Mouse (Mus musculus): ENCODE results near the gene Plac8. TPM values are rescaled to one million over a fixed set of nuclear protein-coding genes. Genes with fewer than 3 reads are reported as not detected.

Plac8 gene
- 17.3 and 21.0 TPM in 2 replicates for polyA plus RNA-seq (2012; ENCODE audit: low replicate concordance)

DNA sequence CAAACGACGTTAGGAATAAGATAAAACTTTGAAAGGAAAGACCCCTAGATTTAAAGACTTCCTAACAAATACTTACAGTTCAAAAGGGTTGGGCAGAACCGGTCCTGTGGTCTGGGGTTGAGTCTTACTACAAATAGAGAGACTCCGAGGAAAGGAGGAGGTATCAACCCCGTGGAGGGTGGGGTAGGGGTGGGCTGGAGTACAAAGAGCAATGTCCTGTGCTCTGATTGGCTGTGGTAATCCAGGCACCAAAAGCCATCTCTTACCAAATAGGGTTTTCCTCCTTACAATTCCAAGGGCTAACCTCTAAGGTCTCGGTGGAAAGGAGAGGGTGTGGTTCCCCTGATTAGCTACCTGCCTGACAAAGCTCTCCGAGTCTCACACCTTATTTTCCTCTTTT is at the start of gene Plac8:
Gene Plac8, minus strand, starts transcription at position 177 of the 400 bp plus-strand sequence.

DNA sequence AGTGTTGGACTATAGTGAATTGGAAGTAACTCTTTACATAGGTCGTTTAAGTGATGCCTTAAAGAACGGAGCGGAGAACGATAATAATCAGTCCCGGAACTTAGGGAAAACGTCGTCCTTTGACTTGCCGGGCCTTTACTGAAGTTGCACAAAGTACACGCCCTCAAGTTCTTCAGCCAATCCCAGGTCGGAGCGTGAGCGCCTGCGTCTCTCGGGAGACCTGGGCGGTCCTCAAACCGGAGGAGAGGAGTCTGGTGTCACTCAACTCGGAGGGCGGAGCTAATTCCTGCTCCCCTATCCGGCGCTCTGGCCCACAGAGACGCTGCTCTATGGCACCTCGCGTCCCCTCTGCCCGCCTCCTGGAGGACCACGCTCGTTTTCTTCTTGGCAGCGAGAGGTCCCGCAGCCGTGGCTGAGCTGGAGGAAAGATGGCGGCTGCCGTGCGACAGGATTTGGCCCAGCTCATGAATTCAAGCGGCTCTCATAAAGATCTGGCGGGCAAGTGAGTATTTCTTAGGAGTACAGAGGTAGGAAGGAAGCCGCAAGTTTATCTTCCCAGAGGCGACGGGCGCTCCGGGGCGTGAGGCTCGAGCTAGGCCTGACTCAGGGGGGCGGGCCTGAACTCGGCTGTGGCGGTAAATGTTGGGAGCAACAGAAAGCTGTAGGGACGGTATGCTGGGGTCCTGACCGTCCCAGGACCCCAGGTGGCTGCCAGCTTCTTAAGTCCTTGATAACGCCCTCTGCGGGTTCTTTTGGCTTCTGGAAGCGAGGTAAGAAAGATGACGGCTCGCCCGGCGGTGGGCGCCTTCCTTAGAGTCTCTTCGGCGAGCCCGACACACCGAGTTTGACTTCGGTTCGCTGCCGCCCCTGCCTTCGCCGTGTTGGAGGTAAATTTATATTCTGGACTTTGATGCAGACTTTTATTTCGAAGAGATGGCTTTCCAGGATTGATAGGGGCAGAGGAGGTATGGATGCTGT is 53.7 kb downstream of the Plac8 start, which contains the start of gene Cops4:
Gene Cops4, plus strand, starts transcription at position 261 of the 978 bp plus-strand sequence.

Other genes with a start within 250 kb of the Plac8 start
- 103 and 137 TPM in 2 replicates for gene Sec31a, start 156.0 kb downstream of the Plac8 start, polyA plus RNA-seq (2012; ENCODE audit: low replicate concordance)
- 2.6 TPM in 2 replicates for gene Lin54, start 71.6 kb downstream of the Plac8 start, polyA plus RNA-seq (2012; ENCODE audit: low replicate concordance)
- 2.9 and 15.6 TPM in 2 replicates for gene Cops4, start 53.9 kb downstream of the Plac8 start, polyA plus RNA-seq (2012; ENCODE audit: low replicate concordance)
- gene Coq2, start 102.9 kb upstream of the Plac8 start, polyA plus RNA-seq (2012; ENCODE audit: low replicate concordance): 42.3 and 87.3 TPM in 2 replicates
- 13.8 and 54.5 TPM in 2 replicates for gene Hpse, start 147.5 kb upstream of the Plac8 start, polyA plus RNA-seq (2012; ENCODE audit: low replicate concordance)
- gene Helq, start 226.4 kb upstream of the Plac8 start, polyA plus RNA-seq (2012; ENCODE audit: low replicate concordance): 12.8 and 22.5 TPM in 2 replicates
- gene Mrps18c, start 226.4 kb upstream of the Plac8 start, polyA plus RNA-seq (2012; ENCODE audit: low replicate concordance): 1.5 and 9.7 TPM in 2 replicates
- gene Abraxas1, start 248.7 kb upstream of the Plac8 start, polyA plus RNA-seq (2012; ENCODE audit: low replicate concordance): 4.3 and 9.1 TPM in 2 replicates

Measured in hematopoietic multipotent progenitor cell, adult 10-12 weeks (in vitro differentiated cells).